Mouse (Mus musculus) neural tube, embryonic 14.5 days (tissue): ENCODE results near the gene Per2. TPM values are rescaled to one million over a fixed set of nuclear protein-coding genes. Genes with fewer than 3 reads are reported as not detected.

Source experiments
- ATAC-seq: fragments of 200-750 bp; cut with Nextera tagmentation; 2 replicates; pipeline ENCODE4 v1.8.0; 2017; ENCODE audit warnings: low read depth, mild to moderate bottlenecking, moderate TSS enrichment, moderate library complexity
- H3K27ac ChIP-seq: fragments of 300-500 bp; sonication (generic); 2 replicates; pipeline ENCODE4 v1.5.1; 2014; ENCODE audit warnings: low read depth, mild to moderate bottlenecking, control low read depth, low read length, moderate library complexity, mixed read lengths
- H3K27me3 ChIP-seq: fragments of 300-500 bp; sonication (generic); 2 replicates; pipeline ENCODE4 v1.6.1; 2014; ENCODE audit warnings: low read length; ENCODE audit not compliant: control insufficient read depth, insufficient read depth
- H3K36me3 ChIP-seq: fragments of 300-500 bp; sonication (generic); 2 replicates; pipeline ENCODE4 v1.6.1; 2014; ENCODE audit warnings: low read length, mixed read lengths; ENCODE audit not compliant: control insufficient read depth, insufficient read depth
- H3K4me1 ChIP-seq: fragments of 300-500 bp; sonication (generic); 2 replicates; pipeline ENCODE4 v1.6.1; 2014; ENCODE audit warnings: low read length; ENCODE audit not compliant: control insufficient read depth, insufficient read depth
- H3K4me2 ChIP-seq: fragments of 300-500 bp; sonication (generic); 2 replicates; pipeline ENCODE4 v1.6.1; 2014; ENCODE audit warnings: mild to moderate bottlenecking, low read depth, low read length, control low read depth
- H3K4me3 ChIP-seq: fragments of 300-500 bp; sonication (generic); 2 replicates; pipeline ENCODE4 v1.5.1; 2014; ENCODE audit warnings: low read depth, low read length, control low read depth, mixed read lengths
- H3K9ac ChIP-seq: fragments of 300-500 bp; sonication (generic); replicated peaks from 2 replicates; pipeline ENCODE4 v1.6.1; 2014; ENCODE audit warnings: low read depth, mild to moderate bottlenecking, control low read depth, low read length, mixed read lengths
- H3K9me3 ChIP-seq: fragments of 300-500 bp; sonication (generic); 2 replicates; pipeline ENCODE4 v1.6.1; 2016; ENCODE audit warnings: low read length; ENCODE audit not compliant: control insufficient read depth
- WGBS: fragments of 180-500 bp; shearing (Covaris S2); extraction: QIAGEN DNeasy Blood & Tissue Kit; methylation state at CpG from one replicate; pipeline ENCODE4 v1.1.7; 2014; 5-methylcytosine and 5-hydroxymethylcytosine counted together
- polyA plus RNA-seq: library from polyadenylated mRNA; unstranded; fragments of >200 nt; fragmentation: Nextera tagmentation; extraction: Ambion mirVana; gene quantifications from 2 replicates; pipeline ENCODE4 v1.2.1, GENCODE M21; 2014

The Per2 gene
- polyA plus RNA-seq, 1 experiment from 2014 or later = 3.7 TPM

GRCm38 (mm10) chr1:91429212-91429611 is 29.9 kb downstream of the Per2 start:
- no peak overlapping the region for H3K9ac ChIP-seq
- no peaks in the 10 kb centered on the region for H3K9me3 ChIP-seq
- H3K27me3 ChIP-seq = no peaks in the 10 kb centered on the region
- ATAC-seq = no peak
- no peak overlapping the region for H3K27ac ChIP-seq
- H3K4me2 ChIP-seq = no peak overlapping the region
- peaks cover 22% of the 10 kb centered on the region for H3K36me3 ChIP-seq
- WGBS = 92% methylated on average over 10 of the region's 10 CpGs
- no peak overlapping the region for H3K4me3 ChIP-seq
- no peaks in the 10 kb centered on the region for H3K4me1 ChIP-seq

- WGBS = 43% methylated on average over 4 of the region's 4 CpGs
- Histone ChIP-seq H3K9me3 (no peaks in the 10 kb centered on the region), H3K4me2 (no peak overlapping the region), H3K4me3 (no peak overlapping the region), H3K9ac (no peak overlapping the region), H3K36me3 (peaks cover 22% of the 10 kb centered on the region), H3K27me3 (no peaks in the 10 kb centered on the region), H3K27ac (no peak overlapping the region), H3K4me1 (no peaks in the 10 kb centered on the region)
- ATAC-seq = peak; percentile 74; the same call in 1 of the 2 replicates
These were observed 30.5 kb downstream of the Per2 start for GRCm38 (mm10) chr1:91428614-91429013.

GRCm38 (mm10) chr1:91426397-91426796 is 32.7 kb downstream of the Per2 start:
- Histone ChIP-seq H3K4me1 (no peaks in the 10 kb centered on the region), H3K27ac (no peak overlapping the region), H3K9ac (no peak overlapping the region), H3K4me3 (no peak overlapping the region), H3K9me3 (no peaks in the 10 kb centered on the region), H3K4me2 (no peak overlapping the region), H3K27me3 (no peaks in the 10 kb centered on the region), H3K36me3 (peaks cover 12% of the 10 kb centered on the region)
- WGBS = 88% methylated on average over 9 of the region's 9 CpGs
- no peak for ATAC-seq

- no peak overlapping the region for H3K4me3 ChIP-seq
- H3K9me3 ChIP-seq = no peaks in the 10 kb centered on the region
- WGBS = 94% methylated on average over 8 of the region's 8 CpGs
- H3K9ac ChIP-seq = no peak overlapping the region
- no peak overlapping the region for H3K27ac ChIP-seq
- no peaks in the 10 kb centered on the region for H3K27me3 ChIP-seq
- peaks cover 5% of the 10 kb centered on the region for H3K36me3 ChIP-seq
- no peak overlapping the region for H3K4me2 ChIP-seq
- no peak for ATAC-seq
- no peaks in the 10 kb centered on the region for H3K4me1 ChIP-seq
These were observed 38.5 kb downstream of the Per2 start for GRCm38 (mm10) chr1:91420601-91421065.

- WGBS = 60% methylated on average over 10 of the region's 10 CpGs
- Histone ChIP-seq H3K36me3 (peaks cover 5% of the 10 kb centered on the region), H3K4me1 (peaks cover 2% of the 10 kb centered on the region), H3K27ac (no peak overlapping the region), H3K4me3 (no peak overlapping the region), H3K9me3 (no peaks in the 10 kb centered on the region), H3K27me3 (no peaks in the 10 kb centered on the region), H3K9ac (no peak overlapping the region), H3K4me2 (no peak overlapping the region)
- ATAC-seq = no peak
These were observed 39.1 kb downstream of the Per2 start for GRCm38 (mm10) chr1:91419862-91420600.

- no peak overlapping the region for H3K4me2 ChIP-seq
- no peak overlapping the region for H3K27ac ChIP-seq
- H3K27me3 ChIP-seq = no peaks in the 10 kb centered on the region
- WGBS = 61% methylated on average over 1 of the region's 1 CpGs
- peaks cover 5% of the 10 kb centered on the region for H3K36me3 ChIP-seq
- H3K9ac ChIP-seq = no peak overlapping the region
- no peaks in the 10 kb centered on the region for H3K9me3 ChIP-seq
- H3K4me3 ChIP-seq = no peak overlapping the region
- no peak for ATAC-seq
- peaks cover 9% of the 10 kb centered on the region for H3K4me1 ChIP-seq
These were observed 41.1 kb downstream of the Per2 start for GRCm38 (mm10) chr1:91417991-91418390.

GRCm38 (mm10) chr1:91415311-91415710 is 43.8 kb downstream of the Per2 start:
- Histone ChIP-seq H3K36me3 (peaks cover 5% of the 10 kb centered on the region; the same call in 1 of the 2 replicates), H3K27ac (peak overlapping the region; percentile 91; the same call in 1 of the 2 replicates), H3K4me1 (peaks cover 19% of the 10 kb centered on the region), H3K4me2 (no peak overlapping the region), H3K4me3 (no peak overlapping the region), H3K9ac (no peak overlapping the region), H3K27me3 (no peaks in the 10 kb centered on the region), H3K9me3 (no peaks in the 10 kb centered on the region)
- 39% methylated on average over 5 of the region's 5 CpGs for WGBS
- no peak for ATAC-seq

GRCm38 (mm10) chr1:91414903-91415302 is 44.2 kb downstream of the Per2 start:
- no peak overlapping the region; the same call in 1 of the 2 replicates for H3K4me2 ChIP-seq
- H3K36me3 ChIP-seq = peaks cover 5% of the 10 kb centered on the region; the same call in 1 of the 2 replicates
- no peak overlapping the region for H3K4me3 ChIP-seq
- no peaks in the 10 kb centered on the region for H3K9me3 ChIP-seq
- peak overlapping the region; percentile 91 for H3K27ac ChIP-seq
- no peaks in the 10 kb centered on the region for H3K27me3 ChIP-seq
- H3K9ac ChIP-seq = no peak overlapping the region
- 22% methylated on average over 4 of the region's 4 CpGs for WGBS
- ATAC-seq = no peak
- H3K4me1 ChIP-seq = peaks cover 19% of the 10 kb centered on the region

GRCm38 (mm10) chr1:91413898-91414594 is 45.1 kb downstream of the Per2 start, which contains the start of gene Hes6:
Gene Hes6 (minus strand): TSS chr1:91414038.
- Histone ChIP-seq H3K27me3 (no peaks in the 10 kb centered on the region), H3K27ac (peak within 1 kb of the TSS; percentile 91), H3K9me3 (no peaks in the 10 kb centered on the region), H3K36me3 (peaks cover 5% of the 10 kb centered on the region; the same call in 1 of the 2 replicates), H3K9ac (peak within 1 kb of the TSS; percentile 88), H3K4me3 (peak within 1 kb of the TSS; percentile 84), H3K4me1 (peaks cover 19% of the 10 kb centered on the region), H3K4me2 (peak within 1 kb of the TSS; percentile 98)
- 0% methylated on average over 38 of the region's 39 CpGs for WGBS
- ATAC-seq = peak; percentile 46
